In genomic region chr6:36387612-36388400, GRCm38 (mm10) we compare ENCODE assay signal across 9 mouse cellular contexts. TPM values are rescaled to one million over a fixed set of nuclear protein-coding genes. Genes with fewer than 3 reads are reported as not detected.
DNase-seq lines count a peak whose midpoint lies in the region; ATAC-seq and TF ChIP-seq lines count a peak whose summit lies in the region.
"Had no signal": no experiment of that assay in that cellular context is flagged by ENCODE, and none has a peak within 500 bp of the region (broad histone marks: within the 10 kb centered on the region; RNA-seq: fewer than 3 reads in every experiment).

Gene Chrm2, plus strand, starts transcription at chr6:36388084.

- H3K79me2 ChIP-seq in heart, adult 2 months (replicated peaks; ENCODE audit: control insufficient read depth, insufficient read depth, low read length): no peaks in the 10 kb centered on the region

- peaks cover 28% of the 10 kb centered on the region for H3K27me3 ChIP-seq in erythroblast, embryonic 14.5 days (ENCODE audit: control insufficient read depth)
- H3K27me3 ChIP-seq in heart, adult 2 months (ENCODE audit: control insufficient read depth, insufficient read depth, low read length): no peaks in the 10 kb centered on the region
- peaks cover 10% of the 10 kb centered on the region; the same call in 1 of the 2 replicates for H3K27me3 ChIP-seq in lung, postnatal 0 days (replicated peaks; ENCODE audit: insufficient read depth, low read length)

- no peaks in the 10 kb centered on the region for H3K4me1 ChIP-seq in erythroblast, embryonic 14.5 days (ENCODE audit: control insufficient read depth)
- no peaks in the 10 kb centered on the region for H3K4me1 ChIP-seq in heart, adult 2 months (ENCODE audit: control insufficient read depth, insufficient read depth, low read length)
- H3K4me1 ChIP-seq in lung, postnatal 0 days (ENCODE audit: insufficient read depth, low read depth, low read length): no peaks in the 10 kb centered on the region; the same call in 1 of the 2 replicates

- peak; percentile 25; the same call in 1 of the 2 replicates for TF ChIP-seq POLR2A in heart, adult 2 months (IDR thresholded peaks at IDR 0.05; ENCODE audit: insufficient read depth, low read depth, low read length)

- 3% methylated on average over 30 of the region's 30 CpGs for WGBS in heart, adult 2 months
- 3% methylated on average over 30 of the region's 30 CpGs for WGBS in lung, postnatal 0 days

- no peaks in the 10 kb centered on the region for H3K36me3 ChIP-seq in erythroblast, embryonic 14.5 days (ENCODE audit: control insufficient read depth)
- H3K36me3 ChIP-seq in heart, adult 2 months (ENCODE audit: control insufficient read depth, insufficient read depth, low read length): no peaks in the 10 kb centered on the region
- H3K36me3 ChIP-seq in lung, postnatal 0 days (ENCODE audit: insufficient read depth, low read length): no peaks in the 10 kb centered on the region
- H3K36me3 ChIP-seq: G1E had no signal

- H3K4me2 ChIP-seq in lung, postnatal 0 days (replicated peaks; ENCODE audit: low read depth, low read length): peak within 1 kb of the TSS; percentile 75

- no peak for TF ChIP-seq EP300 in heart, adult 2 months (IDR thresholded peaks at IDR 0.05; ENCODE audit: insufficient read depth, low read depth, low read length)
- TF ChIP-seq EP300 in lung, postnatal 0 days (IDR thresholded peaks at IDR 0.05): no peak

- H3K9me3 ChIP-seq in erythroblast, embryonic 14.5 days (ENCODE audit: control insufficient read depth, low read length): no peaks in the 10 kb centered on the region
- no peaks in the 10 kb centered on the region for H3K9me3 ChIP-seq in lung, postnatal 0 days (ENCODE audit: low read length)

- H3K4me3 ChIP-seq in erythroblast, embryonic 14.5 days (replicated peaks): peak within 1 kb of the TSS; percentile 29
- peak within 1 kb of the TSS; percentile 60 for H3K4me3 ChIP-seq in heart, adult 2 months
- peak within 1 kb of the TSS; percentile 48 for H3K4me3 ChIP-seq in lung, postnatal 0 days (ENCODE audit: low read depth, low read length)

- no peak for TF ChIP-seq CTCF in heart, adult 2 months (IDR thresholded peaks at IDR 0.05)
- no peak for TF ChIP-seq CTCF in lung, postnatal 0 days (IDR thresholded peaks at IDR 0.05)

- H3K9ac ChIP-seq in heart, adult 2 months (ENCODE audit: low read depth, low read length): peak within 1 kb of the TSS; percentile 60
- 0 out of 2 replicates have a peak within 1 kb of the TSS, but pooled peaks have one; percentile 13 for H3K9ac ChIP-seq in lung, postnatal 0 days (replicated peaks; ENCODE audit: low read depth)

- peak; percentile 13 to 21 for DNase-seq in cerebellum, postnatal 36 days
- peak; percentile 37 to 38 for DNase-seq in heart, adult 2 months
- DNase-seq in kidney, postnatal 4 days: peak; percentile 16 to 28
- DNase-seq in lung, postnatal 0 days (ENCODE audit: low spot score): peak; percentile 18
- DNase-seq in right cerebral cortex, postnatal 36 days (ENCODE audit: low spot score in 2 of 2): peak; percentile 28 to 42
- no peak for DNase-seq in urinary bladder, postnatal 10 days (ENCODE audit: low spot score)

- no peak for ATAC-seq in erythroblast, adult 5-6 weeks (replicated peaks; ENCODE audit: low FRiP score, poor library complexity, severe bottlenecking)
- ATAC-seq in lung, postnatal 0 days: peak; percentile 16

- peak within 1 kb of the TSS; percentile 88 for H3K27ac ChIP-seq in heart, adult 2 months
- H3K27ac ChIP-seq in lung, postnatal 0 days (ENCODE audit: low read length): no peak within 1 kb of the TSS

- intact Hi-C loops in heart, adult 2 months (cut with DNase I): loop anchor here (5.0 to 10.0 kb wide), 4 partner anchors 64 to 1003 kb away; no protein-coding TSS in a partner anchor

RNA-seq across cellular contexts. Expression of gene Chrm2, which starts in this region (rescaled TPM):
- not detected in 2 replicates for polyA plus RNA-seq in erythroblast, embryonic 14.5 days (2012)
- total RNA-seq in erythroblast, adult 5-6 weeks (2015; ENCODE audit: low replicate concordance): not detected in 2 replicates
- total RNA-seq in erythroblast, adult 5-6 weeks (2017; ENCODE audit: low replicate concordance): not detected in 2 replicates
- 10 to 100 TPM; 67.4 to 83.6 TPM for total RNA-seq in heart, adult 2 months (2021)
- polyA plus RNA-seq in heart, adult 2 months (2012; rRNA removed): 26.1 and 52.0 TPM in 2 replicates
- 4.1 and 5.1 TPM in 2 replicates for polyA plus RNA-seq in lung, postnatal 0 days (2015; fragmentation: Nextera tagmentation; extraction: Ambion mirVana)
- polyA plus RNA-seq: G1E had no signal

Comparison
In these comparisons a context has a peak if more than half of its experiments do, and no peak if none do; other contexts are left out.
1. RNA of gene Chrm2 (total RNA-seq): 67.4 to 83.6 TPM in heart, adult 2 months; not detected in erythroblast, adult 5-6 weeks; every median in the first group is over 10 times any median in the second.
2. Peak in every context shown above with its lines, with median percentiles within 50 percentile points of each other: H3K4me3 ChIP-seq.